Mouse (Mus musculus): ENCODE data around the gene Wars. TPM values are rescaled to one million over a fixed set of nuclear protein-coding genes. Genes with fewer than 3 reads are reported as not detected.

Wars gene
- polyA plus RNA-seq, 1 experiment from 2014 or later, result 103 TPM

- no peaks in the 10 kb centered on the region for H3K9me3 ChIP-seq
- no peaks in the 10 kb centered on the region for H3K27me3 ChIP-seq (replicated peaks)
- H3K4me3 ChIP-seq, result no peak overlapping the region
- peaks cover 23% of the 10 kb centered on the region for H3K4me1 ChIP-seq
- no peak for ATAC-seq (replicated peaks)
- WGBS, result 87% methylated on average over 6 of the region's 6 CpGs
- no peak overlapping the region for H3K4me2 ChIP-seq
- H3K36me3 ChIP-seq (replicated peaks), result no peaks in the 10 kb centered on the region
- H3K9ac ChIP-seq, result no peak overlapping the region
- H3K27ac ChIP-seq, result no peak overlapping the region
Measured at GRCm38 (mm10) chr12:108830358-108830757, 63.6 kb downstream of the Wars start.

GRCm38 (mm10) chr12:108829636-108830035, 64.3 kb downstream of the Wars start:
- H3K9me3 ChIP-seq, result no peaks in the 10 kb centered on the region
- H3K4me3 ChIP-seq, result no peak overlapping the region
- H3K36me3 ChIP-seq (replicated peaks), result no peaks in the 10 kb centered on the region
- H3K4me1 ChIP-seq, result peaks cover 16% of the 10 kb centered on the region
- WGBS, result 82% methylated on average over 5 of the region's 5 CpGs
- H3K27ac ChIP-seq, result no peak overlapping the region
- no peaks in the 10 kb centered on the region for H3K27me3 ChIP-seq (replicated peaks)
- H3K4me2 ChIP-seq, result no peak overlapping the region
- no peak for ATAC-seq (replicated peaks)
- H3K9ac ChIP-seq, result no peak overlapping the region

GRCm38 (mm10) chr12:108827641-108828040, 66.3 kb downstream of the Wars start:
- Histone ChIP-seq H3K4me1 (peaks cover 7% of the 10 kb centered on the region), H3K27ac (no peak overlapping the region), H3K27me3 (replicated peaks) (no peaks in the 10 kb centered on the region), H3K9me3 (no peaks in the 10 kb centered on the region), H3K36me3 (replicated peaks) (no peaks in the 10 kb centered on the region), H3K4me2 (no peak overlapping the region), H3K9ac (no peak overlapping the region), H3K4me3 (no peak overlapping the region)
- no peak; the same call in 1 of the 2 replicates for ATAC-seq (replicated peaks)
- WGBS, result 97% methylated on average over 6 of the region's 6 CpGs

- WGBS, result 96% methylated on average over 28 of the region's 28 CpGs
- Histone ChIP-seq H3K4me1 (peaks cover 3% of the 10 kb centered on the region), H3K4me3 (no peak overlapping the region), H3K27ac (no peak overlapping the region), H3K9ac (no peak overlapping the region), H3K36me3 (replicated peaks) (no peaks in the 10 kb centered on the region), H3K27me3 (replicated peaks) (no peaks in the 10 kb centered on the region), H3K9me3 (no peaks in the 10 kb centered on the region), H3K4me2 (no peak overlapping the region)
- 0 out of 2 replicates have a peak, but pooled peaks have one; percentile 22 for ATAC-seq (replicated peaks)
Measured at GRCm38 (mm10) chr12:108826958-108827535, 66.9 kb downstream of the Wars start.

GRCm38 (mm10) chr12:108826282-108826957, 67.6 kb downstream of the Wars start:
- Histone ChIP-seq H3K9ac (no peak overlapping the region), H3K4me2 (no peak overlapping the region), H3K4me1 (no peaks in the 10 kb centered on the region), H3K36me3 (replicated peaks) (no peaks in the 10 kb centered on the region), H3K27me3 (replicated peaks) (no peaks in the 10 kb centered on the region), H3K9me3 (no peaks in the 10 kb centered on the region), H3K4me3 (no peak overlapping the region), H3K27ac (no peak overlapping the region)
- WGBS, result 94% methylated on average over 19 of the region's 19 CpGs
- ATAC-seq (replicated peaks), result no peak

- H3K36me3 ChIP-seq (replicated peaks), result no peaks in the 10 kb centered on the region
- H3K9ac ChIP-seq, result no peak overlapping the region
- H3K4me3 ChIP-seq, result no peak overlapping the region
- no peaks in the 10 kb centered on the region for H3K27me3 ChIP-seq (replicated peaks)
- ATAC-seq (replicated peaks), result no peak
- no peak overlapping the region for H3K27ac ChIP-seq
- WGBS, result 92% methylated on average over 13 of the region's 13 CpGs
- no peaks in the 10 kb centered on the region for H3K4me1 ChIP-seq
- H3K9me3 ChIP-seq, result no peaks in the 10 kb centered on the region
- no peak overlapping the region for H3K4me2 ChIP-seq
Measured at GRCm38 (mm10) chr12:108825561-108826224, 68.3 kb downstream of the Wars start.

- Histone ChIP-seq H3K4me2 (no peak overlapping the region), H3K9ac (no peak overlapping the region), H3K4me3 (no peak overlapping the region), H3K36me3 (replicated peaks) (no peaks in the 10 kb centered on the region), H3K27ac (no peak overlapping the region), H3K27me3 (replicated peaks) (no peaks in the 10 kb centered on the region), H3K9me3 (no peaks in the 10 kb centered on the region), H3K4me1 (no peaks in the 10 kb centered on the region)
- WGBS, result 91% methylated on average over 15 of the region's 15 CpGs
- ATAC-seq (replicated peaks), result no peak
Measured at GRCm38 (mm10) chr12:108824225-108824874, 69.6 kb downstream of the Wars start.

- WGBS, result 67% methylated on average over 8 of the region's 8 CpGs
- Histone ChIP-seq H3K4me1 (no peaks in the 10 kb centered on the region), H3K27ac (no peak overlapping the region), H3K9me3 (no peaks in the 10 kb centered on the region), H3K4me2 (no peak overlapping the region), H3K4me3 (no peak overlapping the region), H3K9ac (no peak overlapping the region), H3K36me3 (replicated peaks) (no peaks in the 10 kb centered on the region), H3K27me3 (replicated peaks) (no peaks in the 10 kb centered on the region)
- no peak for ATAC-seq (replicated peaks)
Measured at GRCm38 (mm10) chr12:108823036-108823435, 70.9 kb downstream of the Wars start.

GRCm38 (mm10) chr12:108820461-108820860, 73.5 kb downstream of the Wars start:
- no peak overlapping the region for H3K4me2 ChIP-seq
- H3K4me3 ChIP-seq, result no peak overlapping the region
- H3K36me3 ChIP-seq (replicated peaks), result no peaks in the 10 kb centered on the region
- H3K9me3 ChIP-seq, result no peaks in the 10 kb centered on the region
- no peaks in the 10 kb centered on the region for H3K4me1 ChIP-seq
- H3K27me3 ChIP-seq (replicated peaks), result no peaks in the 10 kb centered on the region
- no peak overlapping the region for H3K27ac ChIP-seq
- 91% methylated on average over 4 of the region's 4 CpGs for WGBS
- no peak overlapping the region for H3K9ac ChIP-seq
- no peak for ATAC-seq (replicated peaks)

- WGBS, result 84% methylated on average over 11 of the region's 11 CpGs
- no peak overlapping the region for H3K4me3 ChIP-seq
- H3K9ac ChIP-seq, result no peak overlapping the region
- no peaks in the 10 kb centered on the region for H3K9me3 ChIP-seq
- ATAC-seq (replicated peaks), result no peak
- H3K27ac ChIP-seq, result no peak overlapping the region
- H3K36me3 ChIP-seq (replicated peaks), result no peaks in the 10 kb centered on the region
- H3K4me2 ChIP-seq, result no peak overlapping the region
- H3K27me3 ChIP-seq (replicated peaks), result no peaks in the 10 kb centered on the region
- peaks cover 1% of the 10 kb centered on the region; the same call in 1 of the 2 replicates for H3K4me1 ChIP-seq
Measured at GRCm38 (mm10) chr12:108816569-108816968, 77.4 kb downstream of the Wars start.

- WGBS, result 94% methylated on average over 6 of the region's 6 CpGs
- no peak overlapping the region for H3K4me3 ChIP-seq
- no peaks in the 10 kb centered on the region for H3K36me3 ChIP-seq (replicated peaks)
- no peak overlapping the region for H3K9ac ChIP-seq
- H3K4me1 ChIP-seq, result peaks cover 8% of the 10 kb centered on the region
- H3K4me2 ChIP-seq, result no peak overlapping the region
- no peak for ATAC-seq (replicated peaks)
- no peak overlapping the region for H3K27ac ChIP-seq
- H3K9me3 ChIP-seq, result no peaks in the 10 kb centered on the region
- no peaks in the 10 kb centered on the region for H3K27me3 ChIP-seq (replicated peaks)
Measured at GRCm38 (mm10) chr12:108814470-108814869, 79.5 kb downstream of the Wars start.

GRCm38 (mm10) chr12:108812463-108812862, 81.5 kb downstream of the Wars start:
- H3K4me3 ChIP-seq, result no peak overlapping the region
- no peaks in the 10 kb centered on the region for H3K9me3 ChIP-seq
- no peaks in the 10 kb centered on the region for H3K27me3 ChIP-seq (replicated peaks)
- H3K4me2 ChIP-seq, result no peak overlapping the region
- 89% methylated on average over 6 of the region's 6 CpGs for WGBS
- ATAC-seq (replicated peaks), result no peak
- no peaks in the 10 kb centered on the region for H3K36me3 ChIP-seq (replicated peaks)
- no peak overlapping the region for H3K27ac ChIP-seq
- H3K4me1 ChIP-seq, result peaks cover 8% of the 10 kb centered on the region
- H3K9ac ChIP-seq, result no peak overlapping the region

All from midbrain, embryonic 15.5 days (tissue).